Mouse (Mus musculus) heart, embryonic 13.5 days (tissue): ENCODE measurements at regions not wholly inside any gene's neighbourhood (a gene's known extent, or its start where the extent isn't known, plus 50 kb on each side); places are given as distances from the start of the nearest gene placed in this dataset.
A peak's percentile ranks its signal among the peaks of the same experiment; 100 is the strongest.

Experiments used
- ATAC-seq: fragments of 200-750 bp; cut with Nextera tagmentation; 2 replicates; pipeline ENCODE4 v1.8.0; 2017; ENCODE audit warnings: moderate TSS enrichment; ENCODE audit not compliant: insufficient number of reproducible peaks, low FRiP score, low TSS enrichment; ENCODE audit errors: extremely low read depth
- H3K27ac ChIP-seq: fragments of 300-500 bp; sonication (generic); replicated peaks from 2 replicates; pipeline ENCODE4 v1.5.1; 2015; ENCODE audit warnings: moderate library complexity, mild to moderate bottlenecking, inconsistent platforms
- H3K27me3 ChIP-seq: fragments of 300-500 bp; sonication (generic); replicated peaks from 2 replicates; pipeline ENCODE4 v1.6.1; 2015; ENCODE audit warnings: mild to moderate bottlenecking, inconsistent platforms
- H3K36me3 ChIP-seq: fragments of 300-500 bp; sonication (generic); 2 replicates; pipeline ENCODE4 v1.6.1; 2015; ENCODE audit warnings: mild to moderate bottlenecking, inconsistent platforms
- H3K4me1 ChIP-seq: fragments of 300-500 bp; sonication (generic); 2 replicates; pipeline ENCODE4 v1.6.1; 2015; ENCODE audit warnings: inconsistent platforms
- H3K4me2 ChIP-seq: fragments of 300-500 bp; sonication (generic); 2 replicates; pipeline ENCODE4 v1.6.1; 2015; ENCODE audit warnings: inconsistent platforms, mild to moderate bottlenecking, moderate library complexity
- H3K4me3 ChIP-seq: fragments of 300-500 bp; sonication (generic); 2 replicates; pipeline ENCODE4 v1.5.1; 2015; ENCODE audit warnings: moderate library complexity, mild to moderate bottlenecking, inconsistent platforms
- H3K9ac ChIP-seq: fragments of 300-500 bp; sonication (generic); 2 replicates; pipeline ENCODE4 v1.6.1; 2015; ENCODE audit warnings: inconsistent platforms, mild to moderate bottlenecking, moderate library complexity
- H3K9me3 ChIP-seq: fragments of 300-500 bp; sonication (generic); 2 replicates; pipeline ENCODE4 v1.6.1; 2016; ENCODE audit warnings: inconsistent platforms
- WGBS: fragments of 180-500 bp; shearing (Covaris S2); methylation state at CpG from one replicate; pipeline ENCODE4 v1.1.7; 2015; ENCODE audit warnings: mixed read lengths; 5-methylcytosine and 5-hydroxymethylcytosine counted together

GRCm38 (mm10) chr12:46138646-46139045 is 680.1 kb downstream of the Nova1 start:
- Histone ChIP-seq H3K4me2 (no peak overlapping the region), H3K4me3 (no peak overlapping the region), H3K4me1 (no peaks in the 10 kb centered on the region), H3K9me3 (no peaks in the 10 kb centered on the region), H3K9ac (no peak overlapping the region), H3K27me3 (no peaks in the 10 kb centered on the region), H3K27ac (no peak overlapping the region), H3K36me3 (no peaks in the 10 kb centered on the region)
- 85% methylated on average over 2 of the region's 2 CpGs for WGBS
- ATAC-seq, result no peak

GRCm38 (mm10) chr12:46125867-46126266 is 692.9 kb downstream of the Nova1 start:
- Histone ChIP-seq H3K9me3 (no peaks in the 10 kb centered on the region), H3K4me3 (no peak overlapping the region), H3K27ac (0 out of 2 replicates have a peak overlapping the region, but pooled peaks have one; percentile 2), H3K36me3 (no peaks in the 10 kb centered on the region), H3K27me3 (no peaks in the 10 kb centered on the region), H3K9ac (no peak overlapping the region), H3K4me2 (no peak overlapping the region), H3K4me1 (peaks cover 9% of the 10 kb centered on the region)
- WGBS, result 8% methylated on average over 1 of the region's 1 CpGs
- no peak for ATAC-seq

- Histone ChIP-seq H3K27ac (no peak overlapping the region), H3K4me2 (no peak overlapping the region), H3K4me3 (no peak overlapping the region), H3K36me3 (no peaks in the 10 kb centered on the region), H3K4me1 (no peaks in the 10 kb centered on the region), H3K27me3 (no peaks in the 10 kb centered on the region), H3K9me3 (no peaks in the 10 kb centered on the region; the same call in 1 of the 2 replicates), H3K9ac (no peak overlapping the region)
- ATAC-seq, result no peak
- WGBS, result 61% methylated on average over 4 of the region's 4 CpGs
Observed at GRCm38 (mm10) chr12:46111352-46111751, 707.4 kb downstream of the Nova1 start.

GRCm38 (mm10) chr12:46083356-46083755 is 735.4 kb downstream of the Nova1 start:
- ATAC-seq, result no peak
- no peak overlapping the region for H3K4me2 ChIP-seq
- WGBS, result 82% methylated on average over 2 of the region's 2 CpGs
- no peak overlapping the region for H3K9ac ChIP-seq
- H3K27ac ChIP-seq, result no peak overlapping the region
- no peaks in the 10 kb centered on the region for H3K4me1 ChIP-seq
- H3K9me3 ChIP-seq, result no peaks in the 10 kb centered on the region
- H3K4me3 ChIP-seq, result no peak overlapping the region
- no peaks in the 10 kb centered on the region for H3K27me3 ChIP-seq
- no peaks in the 10 kb centered on the region for H3K36me3 ChIP-seq

GRCm38 (mm10) chr12:46075789-46076217 is 742.9 kb downstream of the Nova1 start:
- ATAC-seq, result no peak
- no peak overlapping the region for H3K4me3 ChIP-seq
- H3K27me3 ChIP-seq, result no peaks in the 10 kb centered on the region
- no peak overlapping the region for H3K9ac ChIP-seq
- H3K36me3 ChIP-seq, result no peaks in the 10 kb centered on the region
- 80% methylated on average over 11 of the region's 11 CpGs for WGBS
- no peaks in the 10 kb centered on the region for H3K9me3 ChIP-seq
- no peak overlapping the region for H3K4me2 ChIP-seq
- H3K27ac ChIP-seq, result no peak overlapping the region
- no peaks in the 10 kb centered on the region for H3K4me1 ChIP-seq

- Histone ChIP-seq H3K9me3 (no peaks in the 10 kb centered on the region), H3K27me3 (no peaks in the 10 kb centered on the region), H3K27ac (no peak overlapping the region), H3K36me3 (no peaks in the 10 kb centered on the region), H3K9ac (no peak overlapping the region), H3K4me3 (no peak overlapping the region), H3K4me2 (no peak overlapping the region), H3K4me1 (no peaks in the 10 kb centered on the region)
- WGBS, result 73% methylated on average over 5 of the region's 5 CpGs
- ATAC-seq, result no peak
Observed at GRCm38 (mm10) chr12:46075355-46075754, 743.4 kb downstream of the Nova1 start.

GRCm38 (mm10) chr12:46066896-46067295 is 751.8 kb downstream of the Nova1 start:
- Histone ChIP-seq H3K4me1 (no peaks in the 10 kb centered on the region), H3K27me3 (no peaks in the 10 kb centered on the region), H3K9me3 (no peaks in the 10 kb centered on the region), H3K9ac (no peak overlapping the region), H3K36me3 (no peaks in the 10 kb centered on the region), H3K4me3 (no peak overlapping the region), H3K4me2 (no peak overlapping the region), H3K27ac (no peak overlapping the region)
- 61% methylated on average over 2 of the region's 2 CpGs for WGBS
- ATAC-seq, result no peak

- Histone ChIP-seq H3K4me1 (no peaks in the 10 kb centered on the region), H3K4me3 (no peak overlapping the region), H3K9ac (no peak overlapping the region), H3K36me3 (no peaks in the 10 kb centered on the region), H3K27me3 (no peaks in the 10 kb centered on the region), H3K9me3 (no peaks in the 10 kb centered on the region), H3K4me2 (no peak overlapping the region), H3K27ac (no peak overlapping the region)
- ATAC-seq, result no peak
Observed at GRCm38 (mm10) chr12:46040626-46041025, 778.1 kb downstream of the Nova1 start.

- H3K27ac ChIP-seq, result no peak overlapping the region
- no peaks in the 10 kb centered on the region for H3K4me1 ChIP-seq
- WGBS, result 69% methylated on average over 1 of the region's 1 CpGs
- no peak for ATAC-seq
- no peak overlapping the region for H3K4me2 ChIP-seq
- no peak overlapping the region for H3K9ac ChIP-seq
- no peaks in the 10 kb centered on the region for H3K27me3 ChIP-seq
- no peak overlapping the region for H3K4me3 ChIP-seq
- no peaks in the 10 kb centered on the region for H3K9me3 ChIP-seq
- H3K36me3 ChIP-seq, result no peaks in the 10 kb centered on the region
Observed at GRCm38 (mm10) chr12:46040216-46040615, 778.5 kb downstream of the Nova1 start.

GRCm38 (mm10) chr12:46036540-46037094 is 782.1 kb downstream of the Nova1 start:
- ATAC-seq, result no peak
- H3K36me3 ChIP-seq, result no peaks in the 10 kb centered on the region
- no peaks in the 10 kb centered on the region for H3K27me3 ChIP-seq
- H3K4me2 ChIP-seq, result no peak overlapping the region
- H3K9me3 ChIP-seq, result no peaks in the 10 kb centered on the region
- 44% methylated on average over 3 of the region's 3 CpGs for WGBS
- no peak overlapping the region for H3K4me3 ChIP-seq
- no peak overlapping the region for H3K9ac ChIP-seq
- no peaks in the 10 kb centered on the region for H3K4me1 ChIP-seq
- no peak overlapping the region for H3K27ac ChIP-seq

- H3K9me3 ChIP-seq, result no peaks in the 10 kb centered on the region
- no peaks in the 10 kb centered on the region for H3K36me3 ChIP-seq
- no peak for ATAC-seq
- H3K4me3 ChIP-seq, result no peak overlapping the region
- no peak overlapping the region for H3K9ac ChIP-seq
- no peak overlapping the region for H3K27ac ChIP-seq
- H3K4me1 ChIP-seq, result no peaks in the 10 kb centered on the region
- no peak overlapping the region for H3K4me2 ChIP-seq
- no peaks in the 10 kb centered on the region for H3K27me3 ChIP-seq
- WGBS, result 84% methylated on average over 5 of the region's 5 CpGs
Observed at GRCm38 (mm10) chr12:46025266-46025665, 793.5 kb downstream of the Nova1 start.

GRCm38 (mm10) chr12:46021546-46021910 is 797.2 kb downstream of the Nova1 start:
- WGBS, result 74% methylated on average over 4 of the region's 4 CpGs
- H3K27me3 ChIP-seq, result no peaks in the 10 kb centered on the region
- ATAC-seq, result no peak
- no peak overlapping the region for H3K4me2 ChIP-seq
- H3K9me3 ChIP-seq, result no peaks in the 10 kb centered on the region
- no peaks in the 10 kb centered on the region for H3K4me1 ChIP-seq
- no peak overlapping the region for H3K4me3 ChIP-seq
- H3K36me3 ChIP-seq, result no peaks in the 10 kb centered on the region
- H3K27ac ChIP-seq, result no peak overlapping the region
- H3K9ac ChIP-seq, result no peak overlapping the region
